Mouse (Mus musculus) brown adipose tissue, adult 24 weeks (tissue): Measurements from ENCODE around the gene Tnrc6b. TPM values are rescaled to one million over a fixed set of nuclear protein-coding genes. Genes with fewer than 3 reads are reported as not detected.
"Not testable (repeated sequence)": the region's sequence is repeated elsewhere in the genome, so short reads cannot be mapped to it uniquely, and the experiment has no call there.

Experiments
- H3K27ac ChIP-seq: fragments of 200-500 bp; replicated peaks from 2 replicates; pipeline ENCODE4 v1.5.1; 2012; ENCODE audit warnings: low read depth, mild to moderate bottlenecking, low read length
- H3K4me1 ChIP-seq: fragments of 200-500 bp; 2 replicates; pipeline ENCODE4 v1.6.1; 2012; ENCODE audit warnings: low read length, mixed read lengths; ENCODE audit not compliant: control insufficient read depth, insufficient read depth, insufficient read length
- H3K4me3 ChIP-seq: fragments of 200-500 bp; 2 replicates; pipeline ENCODE4 v1.5.1; 2012; ENCODE audit warnings: low read depth, mild to moderate bottlenecking, low read length, moderate library complexity; ENCODE audit not compliant: insufficient read depth
- polyA plus RNA-seq: library from polyadenylated mRNA; stranded (reverse); fragments of >200 nt; gene quantifications from 2 replicates; pipeline ENCODE4 v1.2.4, GENCODE M21; 2012; ENCODE audit not compliant: missing spikeins, insufficient read depth, insufficient read length

The Tnrc6b gene
- polyA plus RNA-seq, 1 experiment: 17.8 TPM

- Histone ChIP-seq H3K27ac (no peak overlapping the region), H3K4me3 (peak overlapping the region; percentile 82), H3K4me1 (peaks cover 4% of the 10 kb centered on the region; the same call in 1 of the 2 replicates)
Observed at GRCm38 (mm10) chr15:80711401-80712151, 463 bp downstream of the Tnrc6b start.

DNA sequence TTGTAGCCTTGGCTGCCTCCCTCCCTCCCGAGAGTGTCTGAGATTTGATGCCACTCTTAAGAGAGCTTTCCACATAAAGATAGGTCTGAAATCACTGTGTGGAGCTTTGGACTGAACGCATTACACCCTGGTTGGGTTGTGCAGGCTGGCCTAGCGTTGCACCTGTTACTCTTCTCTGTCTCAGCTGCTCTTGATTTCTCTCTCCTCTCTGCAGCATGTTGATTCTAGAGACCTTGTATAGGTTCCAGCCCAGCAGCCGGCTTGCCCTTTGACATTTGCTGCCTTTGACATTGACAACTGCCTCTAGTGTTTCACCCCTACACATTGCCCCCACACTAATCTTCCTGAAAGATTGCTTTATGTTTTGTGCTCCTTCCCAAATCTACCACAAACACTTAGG lies 3.2 kb downstream of the Tnrc6b start:
- Histone ChIP-seq H3K4me3 (no peak overlapping the region), H3K27ac (no peak overlapping the region), H3K4me1 (peaks cover 4% of the 10 kb centered on the region; the same call in 1 of the 2 replicates)

DNA sequence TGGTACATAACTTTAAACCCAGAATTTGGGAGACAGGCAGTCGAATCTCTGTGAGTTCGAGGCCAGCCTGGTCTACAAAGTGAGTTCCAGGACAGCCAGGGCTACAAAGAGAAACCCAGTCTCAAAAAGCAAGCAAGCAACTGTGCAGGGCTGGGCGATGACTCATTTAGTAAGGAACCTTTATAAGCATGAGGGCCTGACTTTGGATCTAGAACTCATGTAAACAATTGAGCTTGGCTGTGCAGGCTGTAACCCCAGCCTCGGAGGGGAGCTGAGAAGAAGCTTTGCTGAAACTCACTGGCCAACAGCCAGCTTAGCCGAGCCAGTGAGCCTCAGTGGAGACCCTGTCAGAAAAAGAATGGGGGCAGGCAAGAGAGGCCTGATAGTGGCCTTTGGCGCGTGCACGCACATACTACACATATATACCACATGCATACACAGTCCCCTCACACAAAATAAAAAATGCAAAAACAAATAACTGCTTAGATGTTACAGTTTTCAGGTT lies 5.6 kb downstream of the Tnrc6b start:
- peaks cover 4% of the 10 kb centered on the region; the same call in 1 of the 2 replicates for H3K4me1 ChIP-seq
- no peak overlapping the region for H3K27ac ChIP-seq
- no peak overlapping the region for H3K4me3 ChIP-seq

DNA sequence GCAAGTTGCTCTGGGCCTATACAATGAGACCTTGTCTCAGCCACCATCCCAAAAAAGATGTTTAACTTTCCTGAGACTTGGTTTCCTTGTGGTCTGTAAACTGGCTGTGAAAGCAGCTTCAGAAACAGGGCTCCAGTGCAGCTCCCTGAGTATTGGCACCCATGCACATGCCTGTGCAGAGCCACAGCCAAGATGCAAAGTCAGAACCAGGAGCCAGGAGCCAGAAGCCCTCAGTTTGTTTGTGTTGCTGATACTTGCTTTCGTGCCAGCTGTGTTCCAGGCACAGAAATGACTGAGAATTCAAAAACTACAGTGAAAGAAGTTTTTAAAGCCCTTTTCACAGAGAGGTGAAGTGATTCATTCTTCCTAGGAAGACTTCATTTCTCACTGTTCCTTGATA lies 6.3 kb downstream of the Tnrc6b start:
- H3K27ac ChIP-seq: no peak overlapping the region
- no peak overlapping the region for H3K4me3 ChIP-seq
- H3K4me1 ChIP-seq: peaks cover 4% of the 10 kb centered on the region; the same call in 1 of the 2 replicates

DNA sequence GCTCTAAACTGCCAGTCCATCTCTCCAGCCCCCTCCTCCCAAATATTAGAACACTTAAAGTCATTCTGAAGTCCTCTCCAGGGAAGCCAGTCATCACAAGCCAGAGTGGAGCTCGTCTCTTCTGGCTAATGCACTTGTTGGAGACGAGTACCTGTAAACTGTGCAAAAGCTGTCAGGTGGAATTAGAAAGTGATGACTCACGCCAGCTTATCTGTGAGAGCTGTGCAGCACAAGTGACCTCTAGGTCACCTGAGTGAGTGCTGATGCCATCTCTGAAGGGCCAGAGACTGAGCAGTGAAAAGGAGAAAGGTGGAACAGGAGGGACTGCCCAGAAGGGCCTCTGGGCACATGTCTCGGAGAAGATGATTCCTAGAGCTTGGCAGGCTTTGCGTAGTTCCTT lies 9.1 kb downstream of the Tnrc6b start:
- Histone ChIP-seq H3K27ac (no peak overlapping the region), H3K4me1 (peaks cover 10% of the 10 kb centered on the region), H3K4me3 (no peak overlapping the region)

DNA sequence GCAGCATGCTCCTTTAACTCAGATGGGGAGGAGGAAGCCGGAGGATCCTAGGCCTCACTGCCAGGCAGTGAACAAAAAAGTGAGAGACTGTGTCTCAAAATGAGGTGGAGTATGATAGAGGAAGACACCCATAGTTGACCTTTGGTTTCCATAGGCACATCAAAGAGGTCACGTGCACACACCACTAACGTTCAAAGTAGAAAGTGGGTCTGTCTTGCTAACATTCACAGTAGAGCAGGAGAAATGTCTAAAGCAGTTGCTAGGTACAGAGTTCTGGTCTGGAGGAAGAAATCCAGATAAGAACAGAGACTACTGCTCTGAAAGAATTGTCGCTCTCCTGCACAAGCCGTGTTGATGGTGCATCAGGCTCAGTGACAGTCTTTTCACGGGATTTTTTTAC lies 10.7 kb downstream of the Tnrc6b start:
- Histone ChIP-seq H3K4me3 (no peak overlapping the region), H3K4me1 (peaks cover 6% of the 10 kb centered on the region), H3K27ac (no peak overlapping the region)

- no peak overlapping the region for H3K4me3 ChIP-seq
- no peak overlapping the region for H3K27ac ChIP-seq
- peaks cover 6% of the 10 kb centered on the region for H3K4me1 ChIP-seq
Observed at GRCm38 (mm10) chr15:80722366-80722765, 11.3 kb downstream of the Tnrc6b start.

DNA sequence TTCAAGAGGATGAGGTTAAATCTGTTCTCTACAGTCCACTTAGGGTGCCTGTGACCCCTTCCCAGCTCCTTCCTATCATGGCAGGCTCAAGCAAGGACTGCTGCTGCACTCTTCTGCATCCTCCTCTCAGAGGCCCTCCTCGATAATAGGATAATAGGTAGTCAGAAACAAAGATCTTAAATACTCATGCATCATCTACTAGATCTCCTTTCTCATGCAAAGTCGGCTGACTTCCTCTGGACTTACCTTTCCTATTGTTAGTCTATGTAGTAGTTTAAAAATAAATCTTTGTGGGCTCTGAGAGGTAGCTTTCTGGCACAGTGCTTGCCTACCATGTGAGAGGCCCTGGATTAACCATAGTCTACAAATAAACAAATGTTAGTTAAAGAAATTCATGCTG lies 18.4 kb downstream of the Tnrc6b start:
- Histone ChIP-seq H3K4me1 (no peaks in the 10 kb centered on the region; the same call in 1 of the 2 replicates), H3K4me3 (no peak overlapping the region), H3K27ac (no peak overlapping the region)

DNA sequence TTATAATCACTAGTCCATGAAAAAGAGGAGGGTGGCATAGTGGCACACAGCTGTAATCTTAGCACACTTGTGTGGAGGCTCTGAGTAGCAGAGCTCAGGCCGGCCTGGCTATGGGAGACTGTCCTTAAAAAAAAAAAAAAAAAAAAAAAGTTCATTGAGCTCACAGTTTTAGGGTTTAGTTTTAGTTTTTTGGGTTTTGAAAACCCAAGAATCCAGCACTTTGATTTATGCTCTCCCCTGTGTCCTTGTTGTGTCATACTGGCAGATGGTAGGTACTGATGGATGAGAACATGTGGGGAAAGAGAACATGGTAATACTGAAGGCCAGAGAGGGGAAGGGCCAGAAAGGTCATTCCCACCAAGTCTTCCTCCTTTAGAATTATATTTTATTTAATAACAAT lies 19.9 kb downstream of the Tnrc6b start:
- no peak overlapping the region for H3K4me3 ChIP-seq
- H3K4me1 ChIP-seq: peaks cover 4% of the 10 kb centered on the region; the same call in 1 of the 2 replicates
- H3K27ac ChIP-seq: no peak overlapping the region

- Histone ChIP-seq H3K27ac (no peak overlapping the region), H3K4me1 (peaks cover 4% of the 10 kb centered on the region; the same call in 1 of the 2 replicates), H3K4me3 (no peak overlapping the region)
Observed at GRCm38 (mm10) chr15:80731511-80731910, 20.4 kb downstream of the Tnrc6b start.

- Histone ChIP-seq H3K4me1 (peaks cover 10% of the 10 kb centered on the region; the same call in 1 of the 2 replicates), H3K4me3 (no peak overlapping the region), H3K27ac (no peak overlapping the region)
Observed at GRCm38 (mm10) chr15:80732266-80733030, 21.3 kb downstream of the Tnrc6b start.

GRCm38 (mm10) chr15:80735300-80735699 lies 24.2 kb downstream of the Tnrc6b start:
- Histone ChIP-seq H3K27ac (no peak overlapping the region), H3K4me3 (no peak overlapping the region)

GRCm38 (mm10) chr15:80735708-80736107 lies 24.6 kb downstream of the Tnrc6b start:
- H3K4me1 ChIP-seq: peaks cover 17% of the 10 kb centered on the region
- H3K4me3 ChIP-seq, H3K27ac ChIP-seq: not testable (repeated sequence)

More at GRCm38 (mm10) chr15:80735300-80735699, 24.2 kb downstream of the Tnrc6b start:
- peaks cover 17% of the 10 kb centered on the region for H3K4me1 ChIP-seq

GRCm38 (mm10) chr15:80736553-80736952 lies 25.4 kb downstream of the Tnrc6b start:
- H3K27ac ChIP-seq: no peak overlapping the region
- peaks cover 17% of the 10 kb centered on the region for H3K4me1 ChIP-seq
- no peak overlapping the region for H3K4me3 ChIP-seq

- Histone ChIP-seq H3K27ac (no peak overlapping the region), H3K4me3 (no peak overlapping the region), H3K4me1 (peaks cover 23% of the 10 kb centered on the region)
Observed at GRCm38 (mm10) chr15:80738244-80738643, 27.1 kb downstream of the Tnrc6b start.
